Mouse (Mus musculus): ENCODE results near the gene Ccn5.
A peak's percentile ranks its signal among the peaks of the same experiment; 100 is the strongest.

Gene Ccn5

DNA sequence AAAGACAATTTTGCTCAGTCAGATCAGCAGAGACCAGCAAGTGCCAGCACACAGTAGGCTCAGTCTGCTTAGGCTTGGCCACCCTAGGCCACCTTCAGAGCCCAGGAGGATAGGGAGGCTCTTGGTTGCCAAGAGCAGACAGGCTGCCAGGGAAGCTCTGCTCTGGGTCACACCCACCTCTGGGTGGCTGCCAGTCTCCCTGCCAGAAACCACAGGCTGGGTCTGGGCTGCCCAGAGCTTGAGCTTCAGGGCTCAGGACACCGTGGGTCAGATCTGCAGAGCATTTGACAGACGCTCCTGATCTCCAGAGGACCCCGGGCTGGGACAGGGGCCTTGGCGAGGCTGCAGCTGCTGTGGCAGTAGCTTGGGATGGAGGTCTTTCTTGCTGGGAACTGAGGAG, at the start of gene Ccn5:
Gene Ccn5, plus strand, starts transcription at position 255 of the 400 bp plus-strand sequence.
- peak; percentile 83 for DNase-seq (ENCODE audit: low spot score)

DNA sequence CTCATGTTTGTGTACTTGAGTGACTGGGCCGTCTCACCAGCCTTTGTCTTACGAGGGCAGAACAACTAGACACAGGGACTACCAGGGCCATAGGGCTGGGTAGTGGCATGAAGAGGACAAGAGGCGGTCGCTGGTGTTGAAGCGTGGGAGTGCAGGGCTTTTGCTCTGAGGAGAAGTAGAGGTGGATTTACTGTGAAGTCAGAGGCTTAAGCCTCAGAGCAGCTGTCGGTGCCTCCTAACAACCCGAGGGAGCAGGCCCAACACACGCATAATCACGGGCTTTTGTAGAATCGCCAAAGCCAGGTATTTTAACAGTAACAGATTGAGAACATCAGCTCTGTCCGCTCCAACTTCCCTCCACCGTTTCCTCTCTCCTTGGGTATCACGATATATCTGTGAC, 44.0 kb upstream of the Ccn5 start:
- DNase-seq (ENCODE audit: low spot score) = no peak

DNA sequence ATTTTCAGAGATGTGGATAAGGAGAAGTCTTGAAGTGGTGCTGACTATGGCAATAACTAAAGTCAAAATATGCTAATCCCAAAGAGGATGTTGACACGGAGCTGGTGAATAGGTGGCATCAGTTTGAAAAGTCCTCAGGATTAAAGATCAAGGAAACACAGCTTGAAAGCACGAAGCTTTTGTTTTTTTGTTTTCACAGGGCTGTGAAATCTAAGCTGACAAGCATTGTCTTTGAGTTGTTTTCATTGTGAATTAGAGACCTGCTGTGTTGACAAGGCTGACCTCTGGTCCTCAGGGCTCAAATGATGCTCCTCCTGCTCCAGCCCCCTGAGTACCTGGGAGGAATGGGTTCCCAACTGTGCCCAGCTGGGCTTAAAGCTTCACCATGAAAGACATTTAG, 43.6 kb upstream of the Ccn5 start:
- no peak for DNase-seq (ENCODE audit: low spot score)

DNA sequence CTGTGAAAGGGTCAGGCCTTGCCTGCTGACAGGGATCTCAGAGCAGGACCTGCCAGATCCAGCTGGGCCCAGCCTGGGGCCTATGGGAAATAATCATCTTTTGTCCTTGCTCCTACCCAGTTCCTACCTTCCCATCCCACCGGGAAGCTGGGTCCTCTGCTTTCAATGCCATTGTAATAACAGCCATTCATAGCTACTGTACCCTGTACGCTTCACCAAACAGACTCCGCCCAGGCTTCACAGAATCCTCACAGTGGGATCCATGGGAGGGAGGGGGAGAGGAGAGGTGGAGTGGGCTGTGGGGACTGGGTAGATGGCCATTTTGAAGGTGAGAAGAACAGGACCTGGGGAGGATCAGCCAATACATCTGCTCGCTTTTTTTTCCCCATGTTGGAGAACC, 41.8 kb upstream of the Ccn5 start:
- DNase-seq (ENCODE audit: low spot score) = no peak

DNA sequence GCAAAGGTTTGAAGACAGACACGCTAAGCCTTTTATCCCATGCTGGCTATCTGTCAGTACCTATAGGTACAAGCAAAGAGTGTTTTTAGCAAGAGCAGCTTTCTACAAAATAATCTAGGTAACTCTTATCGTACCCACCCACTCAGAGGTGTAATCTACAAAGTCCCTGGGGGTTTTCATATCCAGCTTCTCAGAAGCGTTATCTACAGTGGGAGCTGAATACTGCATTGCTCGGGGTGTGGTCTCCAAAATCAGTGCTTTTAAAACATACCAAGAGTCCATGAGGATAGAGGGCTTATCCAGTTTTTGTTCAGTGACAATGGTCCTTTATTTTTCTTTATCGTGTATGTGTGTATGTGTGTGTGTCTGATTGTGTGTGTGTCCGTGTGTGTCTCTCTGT, 37.3 kb upstream of the Ccn5 start:
- DNase-seq (ENCODE audit: low spot score) = no peak

DNA sequence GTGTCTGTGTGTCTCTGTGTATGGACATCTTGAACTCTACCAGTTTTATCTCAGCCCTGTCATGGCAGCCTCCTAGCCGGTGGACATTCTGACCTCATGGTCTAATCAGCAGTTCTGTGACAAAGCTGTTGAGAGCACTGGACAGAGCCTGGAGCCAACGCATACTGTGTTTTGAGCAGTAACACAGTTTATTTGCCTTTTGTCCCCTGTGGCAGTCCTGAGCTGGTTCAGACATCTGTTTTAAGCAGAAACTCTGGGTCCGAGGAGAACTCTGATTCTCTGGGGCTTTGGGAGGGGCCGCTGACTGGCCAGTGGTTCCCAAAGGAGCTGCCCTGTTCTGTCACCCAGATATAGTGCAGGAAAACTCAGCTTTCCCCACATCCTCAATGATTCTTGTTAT, 36.8 kb upstream of the Ccn5 start:
- no peak for DNase-seq (ENCODE audit: low spot score)

DNA sequence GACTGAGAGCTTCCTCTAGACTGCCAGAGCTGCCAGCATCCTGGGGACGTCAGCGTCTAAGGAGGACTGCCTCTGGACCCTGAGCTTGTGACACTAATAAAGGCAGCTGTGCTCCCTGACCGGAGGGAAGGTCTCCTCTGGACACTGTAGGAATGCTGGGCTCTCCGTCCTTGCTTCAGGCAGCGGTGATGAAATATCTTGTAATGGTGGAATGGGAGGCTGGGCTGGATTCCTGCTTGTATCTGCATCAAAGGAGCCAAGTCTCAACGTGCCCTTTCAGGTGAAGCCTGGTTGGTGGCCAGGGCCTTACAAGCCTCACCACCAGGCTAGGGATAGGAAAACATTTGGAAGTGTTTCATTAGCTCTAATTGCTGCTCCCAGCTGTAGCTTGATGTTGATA, 33.6 kb upstream of the Ccn5 start:
- no peak for DNase-seq (ENCODE audit: low spot score)

DNA sequence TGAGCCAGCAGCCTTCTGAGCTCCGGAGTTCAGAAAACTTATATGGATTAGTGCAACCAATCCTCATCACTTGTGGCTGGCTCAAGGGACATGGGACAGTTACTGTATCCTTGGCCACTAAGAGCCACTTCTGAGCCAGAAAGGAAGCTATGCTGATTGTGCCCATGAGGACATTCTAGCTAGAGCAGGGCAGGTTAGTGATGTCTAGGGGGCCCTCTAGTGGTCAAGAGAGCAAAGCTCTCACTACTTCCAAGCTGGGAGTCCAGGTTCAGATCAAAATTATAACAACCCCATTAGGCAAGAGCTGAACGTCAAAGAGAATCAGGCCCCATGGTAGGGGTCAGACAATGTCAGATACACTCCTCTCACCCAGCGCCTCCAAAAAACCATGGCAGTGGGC, 33.0 kb upstream of the Ccn5 start:
- DNase-seq (ENCODE audit: low spot score) = no peak

DNA sequence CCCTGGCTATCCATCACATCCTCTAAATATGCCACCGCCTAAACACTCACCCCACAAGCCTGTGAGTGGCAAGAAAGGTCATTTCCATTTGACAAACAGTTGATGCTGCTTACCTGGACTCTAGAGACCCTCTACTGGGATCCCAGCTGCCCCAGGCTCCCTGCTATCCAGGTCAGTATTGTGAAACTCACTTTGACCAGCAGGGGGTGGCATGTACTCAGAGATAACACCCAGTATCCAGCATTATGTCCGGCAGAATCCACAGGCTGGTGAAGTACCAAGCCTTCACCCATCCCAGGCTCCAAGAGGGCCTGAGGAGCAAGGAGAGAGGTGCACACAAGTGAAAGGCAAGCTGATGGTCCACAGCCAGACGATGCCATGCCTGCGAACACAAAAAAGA, 32.2 kb upstream of the Ccn5 start:
- peak; percentile 37 for DNase-seq (ENCODE audit: low spot score)

DNA sequence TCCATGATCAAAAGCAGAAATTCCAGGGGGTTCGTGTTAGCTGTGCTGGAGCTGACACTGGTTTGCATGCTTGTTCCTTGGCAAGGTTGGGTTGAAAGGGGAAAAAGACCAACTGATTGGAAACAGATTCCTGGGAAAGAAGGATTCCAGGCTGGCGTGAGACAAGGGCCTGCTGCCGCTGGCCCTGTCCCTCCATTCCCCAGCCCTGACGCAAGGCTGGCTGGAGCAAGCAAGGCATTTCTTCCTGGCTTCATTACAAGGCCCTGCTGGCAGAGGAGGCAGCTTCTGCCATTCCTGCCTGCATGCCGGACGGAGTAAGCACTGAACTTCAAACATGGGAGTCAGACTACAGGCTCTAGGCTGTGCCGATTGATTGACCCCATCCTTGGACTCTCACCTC, 22.2 kb upstream of the Ccn5 start:
- DNase-seq (ENCODE audit: low spot score) = peak; percentile 35

DNA sequence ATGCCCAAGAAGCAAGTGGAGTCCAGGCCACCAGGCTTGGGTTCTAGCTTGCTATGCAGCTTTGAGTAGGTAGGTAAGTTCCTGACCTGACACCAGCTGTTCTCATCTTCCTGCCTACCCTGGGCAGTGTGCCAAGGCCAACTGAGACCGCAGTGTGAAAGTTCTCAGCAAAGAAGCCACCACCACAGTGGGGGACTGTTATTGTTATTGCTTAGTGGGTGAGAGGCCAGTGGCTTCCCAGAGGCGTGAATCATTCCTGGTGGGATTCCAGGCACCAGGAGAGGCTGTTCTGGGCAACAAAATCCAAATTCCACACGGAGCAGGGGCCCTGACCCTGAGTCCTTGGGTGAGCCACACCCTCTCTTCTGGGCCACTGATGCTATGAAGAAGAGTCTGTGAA, 19.8 kb upstream of the Ccn5 start:
- peak; percentile 62 for DNase-seq (ENCODE audit: low spot score)

DNA sequence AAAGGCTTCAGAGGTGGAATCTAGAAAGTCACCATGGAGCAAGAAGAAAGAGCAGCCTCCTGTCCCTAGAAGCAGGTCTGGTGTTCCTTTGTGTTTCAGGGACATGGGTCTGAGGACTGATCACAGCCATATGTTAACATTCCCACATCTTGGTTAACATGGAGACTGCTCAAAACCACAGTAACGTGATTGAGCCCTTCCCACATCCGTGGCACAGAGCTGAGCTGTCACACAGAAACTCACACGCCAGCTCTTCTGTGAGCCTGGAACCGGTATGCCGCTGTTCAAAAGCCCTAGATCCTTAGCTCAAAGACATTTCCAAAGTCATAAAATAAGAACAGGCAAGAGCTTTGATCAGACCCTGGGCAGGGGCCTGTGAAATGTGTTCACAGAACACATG, 19.3 kb upstream of the Ccn5 start:
- no peak for DNase-seq (ENCODE audit: low spot score)

DNA sequence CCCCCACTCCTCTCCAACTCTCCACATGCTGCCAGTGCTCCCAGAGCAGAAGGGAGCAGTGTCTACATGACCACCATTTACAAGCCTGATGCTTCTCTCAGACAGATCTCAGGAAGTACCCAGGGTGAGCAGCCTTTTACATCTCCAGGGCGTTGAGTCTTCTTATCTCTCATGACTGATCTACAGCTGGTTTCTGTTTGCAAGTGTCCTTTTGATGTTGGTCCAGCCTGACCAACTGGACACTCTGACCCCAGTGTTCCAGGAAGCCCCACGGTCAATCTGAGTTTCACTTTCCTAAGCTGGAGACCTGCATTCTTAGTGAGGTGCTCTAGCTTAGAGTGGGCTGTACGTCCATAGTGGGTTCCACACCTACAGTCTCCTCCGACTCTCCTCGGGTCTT, 16.8 kb upstream of the Ccn5 start:
- DNase-seq (ENCODE audit: low spot score) = no peak

DNA sequence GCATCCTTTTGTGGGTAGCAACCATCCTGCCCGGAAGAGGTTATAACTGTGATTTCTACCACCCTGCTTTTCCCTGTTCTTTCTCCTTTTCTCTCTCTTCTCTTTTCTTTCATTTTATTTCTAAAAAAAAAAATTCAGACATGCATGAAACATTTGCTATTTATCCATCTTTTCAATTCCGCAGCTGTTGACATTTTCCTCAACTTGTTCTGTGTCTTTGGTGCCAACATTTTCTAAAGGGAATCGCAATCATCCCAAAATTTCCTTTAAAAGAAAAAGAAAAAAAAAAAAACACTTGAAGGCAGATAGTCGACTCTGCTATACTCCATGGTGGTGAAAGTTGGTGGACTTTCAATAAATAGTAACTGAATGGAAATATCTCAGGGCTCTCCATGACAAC, 11.5 kb upstream of the Ccn5 start:
- no peak for DNase-seq (ENCODE audit: low spot score)

DNA sequence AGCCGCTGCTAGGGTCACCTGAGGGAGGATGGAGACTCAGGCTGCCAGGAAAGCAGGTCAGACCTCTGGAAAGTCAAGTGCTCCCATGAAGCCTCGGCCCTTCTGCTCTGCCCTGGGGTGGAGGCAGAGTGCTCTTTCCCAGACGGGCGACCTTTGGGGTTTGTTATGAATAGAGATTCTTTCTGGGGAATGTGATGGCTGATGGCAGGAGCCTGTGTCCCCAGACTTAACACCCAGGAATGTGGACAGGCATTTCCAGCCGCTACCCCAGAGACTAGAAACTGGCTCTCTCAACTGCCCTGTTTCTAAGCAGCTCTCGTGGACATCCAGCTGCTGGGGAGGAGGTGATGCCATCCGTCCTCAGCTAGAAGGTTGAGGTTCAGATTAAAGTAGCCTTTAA, 11.0 kb upstream of the Ccn5 start:
- no peak for DNase-seq (ENCODE audit: low spot score)

DNA sequence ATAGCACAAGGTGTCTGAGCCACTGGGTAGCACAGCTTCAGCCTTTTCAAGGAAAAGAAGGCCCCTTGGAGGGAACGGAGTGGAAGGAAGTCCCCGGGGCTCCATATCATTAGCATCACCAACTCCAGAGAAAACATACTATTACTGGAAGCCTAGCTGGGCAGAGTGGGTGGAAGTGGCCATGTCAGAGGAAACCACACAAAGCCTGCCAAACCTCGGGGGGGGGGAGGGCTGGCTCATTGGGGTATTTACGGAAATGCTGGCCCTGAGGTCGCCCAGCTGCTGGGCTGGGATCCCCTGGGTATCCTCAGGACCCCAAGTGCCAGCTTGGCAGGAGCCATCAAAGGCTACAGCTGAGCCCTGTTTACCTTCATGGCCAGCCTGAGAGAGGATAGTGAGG, 7.6 kb upstream of the Ccn5 start:
- no peak for DNase-seq (ENCODE audit: low spot score)

DNA sequence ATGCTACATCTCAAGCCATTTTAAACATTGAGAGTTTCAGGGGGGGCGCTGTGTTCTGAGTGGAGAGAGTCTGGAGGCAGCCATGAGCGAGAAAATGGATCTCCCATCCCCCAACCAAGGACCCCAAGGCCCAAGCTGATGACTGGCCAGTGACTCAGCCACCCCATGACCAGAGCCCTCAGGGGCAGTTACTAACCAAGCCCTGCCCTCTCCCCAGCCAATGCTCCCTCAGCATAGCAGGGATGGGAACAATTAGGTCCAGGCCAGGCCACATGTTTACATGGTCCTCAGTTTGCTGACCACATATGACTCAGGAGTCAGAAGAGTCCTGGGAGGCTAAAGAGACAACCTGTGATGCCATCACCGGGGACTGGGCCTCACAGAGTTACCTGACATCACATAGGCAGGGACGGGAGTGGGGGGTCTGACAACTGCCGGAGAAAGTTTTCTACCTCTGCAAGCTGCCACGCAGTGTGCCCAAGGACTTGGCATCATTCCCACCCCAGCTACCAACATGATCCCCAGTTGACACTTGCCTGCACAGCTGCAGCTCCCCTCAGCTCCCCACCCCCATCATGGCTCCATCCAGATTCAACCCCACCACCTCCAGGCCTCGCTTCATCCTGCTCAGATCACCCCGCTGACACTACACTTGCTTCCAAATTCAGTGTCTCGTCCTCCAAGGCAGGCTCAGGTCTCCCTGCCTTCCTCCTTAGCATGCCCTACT, 5.8 kb upstream of the Ccn5 start:
- DNase-seq (ENCODE audit: low spot score) = no peak

DNA sequence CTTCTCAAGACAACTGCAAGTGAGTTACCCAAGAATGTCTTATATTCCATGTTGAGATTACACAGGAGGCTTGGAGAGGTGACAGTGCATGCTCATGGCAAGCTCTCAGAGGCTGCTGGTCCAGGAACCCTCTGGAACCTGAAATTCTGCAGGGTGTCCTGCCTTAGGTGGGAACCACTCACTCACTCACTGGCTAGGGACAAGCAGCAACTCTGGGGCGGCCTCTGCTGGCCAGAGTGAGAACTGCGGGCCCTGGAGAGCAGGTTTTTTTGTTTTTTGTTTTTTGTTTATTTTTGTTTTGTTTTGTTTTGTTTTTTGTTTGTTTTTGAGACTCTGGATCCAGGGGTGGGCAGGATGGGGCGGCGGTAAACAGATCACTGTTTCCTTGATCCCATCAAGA, 2.6 kb downstream of the Ccn5 start:
- no peak for DNase-seq (ENCODE audit: low spot score)

DNA sequence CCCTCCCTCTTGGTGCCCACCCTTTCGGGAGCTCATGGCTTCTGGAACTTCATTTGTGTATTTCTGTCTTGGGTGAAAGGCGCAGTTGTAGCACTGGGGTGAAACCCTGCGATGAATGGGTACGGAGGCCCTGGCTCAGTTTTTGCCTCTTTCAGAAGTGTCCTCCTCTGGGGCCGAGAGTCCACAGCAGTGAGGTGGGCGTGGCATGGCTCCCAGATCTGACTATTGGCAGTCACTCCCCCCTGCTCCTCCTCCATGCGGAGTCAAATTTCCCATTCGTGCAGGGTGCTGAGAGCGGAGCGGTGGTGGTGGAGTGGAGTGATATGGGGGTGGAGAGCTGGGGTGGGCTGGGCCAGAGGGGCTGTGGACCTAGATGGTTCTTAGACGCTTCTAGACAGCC, 3.1 kb downstream of the Ccn5 start:
- DNase-seq (ENCODE audit: low spot score) = no peak

DNA sequence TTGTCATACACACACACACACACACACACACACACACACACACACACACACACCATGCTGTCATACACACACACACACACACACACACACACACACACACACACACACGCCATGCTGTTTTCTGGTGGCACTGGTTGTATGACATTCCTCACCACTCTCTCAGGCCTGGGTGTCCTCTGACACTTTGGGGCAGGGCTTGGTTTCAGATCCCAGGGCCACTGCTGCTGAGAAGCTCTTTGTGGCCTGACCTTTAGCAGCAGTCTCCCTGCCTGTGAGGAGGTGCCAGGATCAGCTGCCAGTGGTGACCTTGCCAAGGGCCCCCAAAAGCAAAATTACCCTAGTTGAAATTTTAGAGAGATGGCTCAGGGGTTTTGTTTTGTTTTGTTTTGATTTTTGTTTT, 5.2 kb downstream of the Ccn5 start:
- no peak for DNase-seq (ENCODE audit: low spot score)

DNA sequence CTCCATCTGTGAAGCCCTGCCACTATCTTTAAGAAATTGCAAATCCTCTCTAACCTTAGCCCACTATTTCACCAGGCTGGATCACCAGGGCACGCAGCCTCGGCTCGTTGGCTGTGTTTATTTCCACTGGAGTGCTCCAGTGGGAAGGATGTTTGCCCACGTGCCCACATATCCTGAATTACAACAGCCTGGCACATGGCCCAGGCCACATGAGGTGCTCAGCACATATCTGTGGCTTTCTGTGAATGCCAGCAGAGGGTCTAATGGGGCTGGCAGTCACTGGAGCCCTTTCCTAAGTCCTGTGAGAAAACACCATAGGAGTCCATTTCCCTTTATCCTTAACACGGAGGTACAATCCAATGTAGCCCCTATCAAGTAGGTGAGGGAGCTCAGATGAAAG, 5.8 kb downstream of the Ccn5 start:
- no peak for DNase-seq (ENCODE audit: low spot score)

DNA sequence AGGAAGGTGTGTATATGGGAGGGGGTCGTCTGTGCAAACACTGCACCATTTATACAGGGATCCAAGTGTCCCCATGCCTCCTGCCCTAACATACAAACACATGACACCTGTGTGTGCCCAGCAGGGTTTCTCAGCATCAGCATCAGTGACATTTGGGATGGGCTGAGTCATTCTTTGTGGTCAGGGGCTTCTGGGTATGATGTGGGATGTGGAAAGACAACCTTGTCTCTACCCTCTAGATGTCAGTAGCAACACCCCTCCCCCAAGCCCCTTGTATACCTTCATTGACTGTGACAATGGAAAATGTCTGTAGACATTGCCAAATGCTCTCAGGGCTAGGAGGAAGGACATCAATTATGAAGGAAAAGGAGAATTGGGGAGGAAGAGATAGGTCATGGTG, 10.5 kb downstream of the Ccn5 start:
- DNase-seq (ENCODE audit: low spot score) = no peak

DNA sequence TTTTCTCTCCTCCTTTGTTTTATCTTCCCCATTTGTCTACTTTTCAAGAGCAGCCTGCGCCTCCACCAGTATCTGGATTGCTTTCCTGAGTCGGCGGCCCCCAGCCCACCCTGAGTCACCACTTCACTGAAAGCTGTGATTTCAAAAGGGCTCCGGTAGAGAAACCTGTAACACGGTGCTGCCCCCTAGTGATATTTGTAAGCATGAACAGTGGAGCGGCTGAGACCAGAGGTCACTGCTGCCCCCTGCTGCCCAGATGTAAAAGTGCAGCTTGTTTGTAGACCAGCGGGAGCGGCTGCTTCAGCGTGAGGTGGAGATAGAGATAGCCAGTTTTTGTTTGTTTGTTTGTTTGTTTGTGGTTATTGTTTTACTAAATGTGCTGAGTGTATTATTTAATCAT, 17.4 kb downstream of the Ccn5 start:
- peak; percentile 50 for DNase-seq (ENCODE audit: low spot score)

DNA sequence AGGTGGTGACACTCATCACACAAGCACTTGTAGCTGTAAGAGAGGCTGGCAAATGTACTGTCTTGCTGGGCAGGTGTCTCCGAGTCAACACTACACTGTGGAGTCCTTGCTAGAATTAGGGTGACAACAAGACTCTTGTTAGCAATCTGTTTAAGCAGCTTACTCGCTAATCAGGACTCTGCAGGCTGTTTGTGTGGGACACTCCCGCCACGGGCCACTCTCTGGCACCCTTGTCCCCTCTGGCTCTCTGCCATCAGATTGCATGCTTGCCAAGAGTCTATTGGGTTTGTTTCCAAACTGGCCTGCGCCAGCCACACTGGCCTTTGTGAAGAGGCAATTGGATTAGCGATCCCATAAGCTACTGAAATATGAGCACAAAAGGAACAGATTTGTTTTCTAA, 18.9 kb downstream of the Ccn5 start:
- DNase-seq (ENCODE audit: low spot score) = peak; percentile 34

DNA sequence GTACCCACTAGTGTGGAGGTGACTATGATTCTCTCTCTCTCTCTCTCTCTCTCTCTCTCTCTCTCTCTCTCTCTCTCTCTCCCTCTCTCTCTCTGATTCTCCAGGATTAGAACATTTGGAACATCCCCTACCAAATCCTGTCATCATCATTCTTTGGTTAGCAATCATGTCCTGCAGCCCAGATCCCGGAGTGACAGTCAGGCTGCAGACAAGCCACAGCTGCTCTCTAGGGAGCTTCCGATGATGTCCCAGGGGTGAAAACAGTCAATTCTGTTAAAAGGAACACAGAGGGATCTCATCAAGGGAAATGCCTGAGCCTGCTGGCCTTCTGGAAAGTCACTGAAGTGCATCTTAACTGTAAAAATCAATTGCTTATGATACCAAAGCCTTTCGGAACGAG, 21.4 kb downstream of the Ccn5 start:
- DNase-seq (ENCODE audit: low spot score) = no peak
